Mouse (Mus musculus) myocyte (in vitro differentiated cells): ENCODE measurements around the gene Spg21. TPM values are rescaled to one million over a fixed set of nuclear protein-coding genes. Genes with fewer than 3 reads are reported as not detected.

ENCODE experiments used
- H3K27me3 ChIP-seq: one replicate; pipeline ENCODE4 v1.6.1; 2011; ENCODE audit not compliant: control insufficient read depth, insufficient read depth, insufficient read length
- H3K36me3 ChIP-seq: one replicate; pipeline ENCODE4 v1.6.1; 2011; ENCODE audit not compliant: control insufficient read depth, insufficient read depth
- H3K4me2 ChIP-seq: one replicate; pipeline ENCODE4 v1.6.1; 2011; ENCODE audit warnings: low read depth, control low read depth
- H3K4me3 ChIP-seq: one replicate; pipeline ENCODE4 v1.5.1; 2011; ENCODE audit warnings: mild to moderate bottlenecking, control low read depth, moderate library complexity
- H3K79me2 ChIP-seq: one replicate; pipeline ENCODE4 v1.6.1; 2011; ENCODE audit not compliant: control insufficient read depth, insufficient read depth
- H3ac ChIP-seq: one replicate; pipeline ENCODE4 v1.6.1; 2011; ENCODE audit not compliant: control insufficient read depth, insufficient read length
- CEBPB ChIP-seq: IDR thresholded peaks from 2 replicates; pipeline ENCODE4 v1.6.1; 2011; ENCODE audit warnings: mild to moderate bottlenecking, moderate library complexity; ENCODE audit not compliant: poor library complexity, insufficient read depth, severe bottlenecking
- E2F4 ChIP-seq: IDR thresholded peaks from one replicate; pipeline ENCODE4 v1.6.1; 2011; ENCODE audit warnings: mild to moderate bottlenecking, control low read depth, moderate library complexity; ENCODE audit not compliant: insufficient read depth
- MAX ChIP-seq: IDR thresholded peaks from one replicate; pipeline ENCODE4 v1.6.1; 2011; ENCODE audit warnings: low read depth, mild to moderate bottlenecking, control low read depth
- MYOD1 ChIP-seq, 3 experiments: IDR thresholded peaks; one replicate each; pipeline ENCODE4 v1.6.1; 2011; ENCODE audit warnings: control low read depth in 2 of 3, low read depth in 2 of 3, mild to moderate bottlenecking in 2 of 3, moderate library complexity in 1 of 3; ENCODE audit not compliant: insufficient read length in 2 of 3, control insufficient read depth in 1 of 3
- MYOG ChIP-seq, 3 experiments: IDR thresholded peaks; one replicate each; pipeline ENCODE4 v1.6.1; 2011; ENCODE audit warnings: control low read depth in 2 of 3, low read depth in 2 of 3, mild to moderate bottlenecking in 2 of 3; ENCODE audit not compliant: insufficient read length in 2 of 3, control insufficient read depth in 1 of 3, insufficient read depth in 1 of 3
- POLR2A ChIP-seq: IDR thresholded peaks from one replicate; pipeline ENCODE4 v1.6.1; 2011; ENCODE audit warnings: low read depth, mild to moderate bottlenecking, control low read depth, moderate library complexity; ENCODE audit not compliant: insufficient read length
- POLR2AphosphoS2 ChIP-seq: IDR thresholded peaks from one replicate; pipeline ENCODE4 v1.6.1; 2011; ENCODE audit warnings: low read depth, control low read depth; ENCODE audit not compliant: insufficient read length
- REST ChIP-seq: IDR thresholded peaks from one replicate; pipeline ENCODE4 v1.6.1; 2011; ENCODE audit warnings: mild to moderate bottlenecking, control low read depth, moderate library complexity; ENCODE audit not compliant: insufficient read depth, insufficient read length
- SRF ChIP-seq: IDR thresholded peaks from one replicate; pipeline ENCODE4 v1.6.1; 2011; ENCODE audit warnings: low read depth; ENCODE audit not compliant: control insufficient read depth, insufficient read length
- TCF12 ChIP-seq: IDR thresholded peaks from one replicate; pipeline ENCODE4 v1.6.1; 2011; ENCODE audit warnings: mild to moderate bottlenecking, control low read depth; ENCODE audit not compliant: poor library complexity, insufficient read depth, severe bottlenecking
- TCF3 ChIP-seq: IDR thresholded peaks from one replicate; pipeline ENCODE4 v1.6.1; 2011; ENCODE audit warnings: low read depth, control low read depth; ENCODE audit not compliant: insufficient read length
- USF1 ChIP-seq: IDR thresholded peaks from one replicate; pipeline ENCODE4 v1.6.1; 2011; ENCODE audit warnings: low read depth, mild to moderate bottlenecking, control low read depth, moderate library complexity
- polyA plus RNA-seq: library from polyadenylated mRNA; unstranded; fragments of >200 nt; fragmentation: generic; extraction: Trizol; gene quantifications from one replicate; pipeline ENCODE4 v1.2.1, GENCODE M21; 2012; ENCODE audit warnings: missing spikeins

The Spg21 gene
- polyA plus RNA-seq, 1 experiment: 101 TPM

GRCm38 (mm10) chr9:65532986-65533385, 72.2 kb downstream of the Spg21 start:
- TF ChIP-seq TCF12 (no peak), REST (no peak), USF1 (no peak), POLR2AphosphoS2 (no peak), E2F4 (no peak), MYOD1 (IDR thresholded peaks at IDR 0.05; ENCODE audit: control insufficient read depth in 1 of 3, insufficient read length in 2 of 3, low read depth in 2 of 3) (no peak), MYOG (IDR thresholded peaks at IDR 0.05; ENCODE audit: control insufficient read depth in 1 of 3, insufficient read depth in 1 of 3, insufficient read length in 2 of 3, low read depth in 2 of 3) (no peak), CEBPB (no peak), TCF3 (no peak), SRF (no peak), MAX (no peak)
- Histone ChIP-seq H3K4me3 (no peak overlapping the region), H3K4me2 (no peak overlapping the region), H3ac (no peak overlapping the region), H3K36me3 (no peaks in the 10 kb centered on the region), H3K79me2 (no peaks in the 10 kb centered on the region), H3K27me3 (no peaks in the 10 kb centered on the region)

- H3ac ChIP-seq: no peak overlapping the region
- no peak for TF ChIP-seq TCF3
- TF ChIP-seq E2F4: no peak
- TF ChIP-seq REST: no peak
- TF ChIP-seq MAX: no peak
- no peak for TF ChIP-seq TCF12
- no peak for TF ChIP-seq MYOD1 (IDR thresholded peaks at IDR 0.05; ENCODE audit: control insufficient read depth in 1 of 3, insufficient read length in 2 of 3, low read depth in 2 of 3)
- no peak for TF ChIP-seq POLR2AphosphoS2
- H3K79me2 ChIP-seq: no peaks in the 10 kb centered on the region
- no peak overlapping the region for H3K4me2 ChIP-seq
- no peak overlapping the region for H3K4me3 ChIP-seq
- no peaks in the 10 kb centered on the region for H3K36me3 ChIP-seq
- H3K27me3 ChIP-seq: no peaks in the 10 kb centered on the region
Observed at GRCm38 (mm10) chr9:65534111-65534510, 73.4 kb downstream of the Spg21 start.

GRCm38 (mm10) chr9:65535191-65535722, 74.5 kb downstream of the Spg21 start:
- Histone ChIP-seq H3K4me2 (no peak overlapping the region), H3ac (no peak overlapping the region), H3K27me3 (no peaks in the 10 kb centered on the region), H3K36me3 (no peaks in the 10 kb centered on the region), H3K4me3 (no peak overlapping the region), H3K79me2 (no peaks in the 10 kb centered on the region)
- TF ChIP-seq TCF3: no peak
- no peak for TF ChIP-seq CEBPB
- TF ChIP-seq USF1: no peak

- no peak overlapping the region for H3K4me3 ChIP-seq
- no peaks in the 10 kb centered on the region for H3K27me3 ChIP-seq
- H3K79me2 ChIP-seq: no peaks in the 10 kb centered on the region
- H3K4me2 ChIP-seq: no peak overlapping the region
- no peaks in the 10 kb centered on the region for H3K36me3 ChIP-seq
- TF ChIP-seq TCF12 (no peak), MAX (no peak), MYOD1 (IDR thresholded peaks at IDR 0.05; ENCODE audit: control insufficient read depth in 1 of 3, insufficient read length in 2 of 3, low read depth in 2 of 3) (no peak), E2F4 (no peak), TCF3 (no peak), POLR2A (no peak), REST (no peak), POLR2AphosphoS2 (no peak), CEBPB (no peak), SRF (no peak), MYOG (IDR thresholded peaks at IDR 0.05; ENCODE audit: control insufficient read depth in 1 of 3, insufficient read depth in 1 of 3, insufficient read length in 2 of 3, low read depth in 2 of 3) (no peak), USF1 (no peak)
- no peak overlapping the region for H3ac ChIP-seq
Observed at GRCm38 (mm10) chr9:65535789-65536469, 75.2 kb downstream of the Spg21 start.

- H3K36me3 ChIP-seq: no peaks in the 10 kb centered on the region
- H3K27me3 ChIP-seq: no peaks in the 10 kb centered on the region
- no peaks in the 10 kb centered on the region for H3K79me2 ChIP-seq
- TF ChIP-seq MYOD1 (IDR thresholded peaks at IDR 0.05; ENCODE audit: control insufficient read depth in 1 of 3, insufficient read length in 2 of 3, low read depth in 2 of 3) (peak in 1 of 3 experiments; percentile 20), CEBPB (no peak), MYOG (IDR thresholded peaks at IDR 0.05; ENCODE audit: control insufficient read depth in 1 of 3, insufficient read depth in 1 of 3, insufficient read length in 2 of 3, low read depth in 2 of 3) (peak in 1 of 3 experiments; percentile 6)
- no peak overlapping the region for H3K4me3 ChIP-seq
- no peak overlapping the region for H3K4me2 ChIP-seq
- no peak overlapping the region for H3ac ChIP-seq
Observed at GRCm38 (mm10) chr9:65536491-65536890, 75.7 kb downstream of the Spg21 start.

Other genes with a start within 250 kb of the Spg21 start
- 0.29 TPM for gene Cilp, start 195.8 kb upstream of the Spg21 start, polyA plus RNA-seq
- gene Clpx, start 166.7 kb upstream of the Spg21 start, polyA plus RNA-seq: 13.0 TPM
- 8.2 TPM for gene Pdcd7, start 114.8 kb upstream of the Spg21 start, polyA plus RNA-seq
- gene Ubap1l, start 99.9 kb upstream of the Spg21 start, polyA plus RNA-seq: 0.16 TPM
- 0.31 TPM for gene Kbtbd13, start 69.3 kb upstream of the Spg21 start, polyA plus RNA-seq
- 0.11 TPM for gene Rasl12, start 62.4 kb upstream of the Spg21 start, polyA plus RNA-seq
- not detected for gene Slc51b, start 38.0 kb upstream of the Spg21 start, polyA plus RNA-seq
- 6.3 TPM for gene Mtfmt, start 25.2 kb upstream of the Spg21 start, polyA plus RNA-seq
- 0.02 TPM for gene Ankdd1a, start 59.2 kb downstream of the Spg21 start, polyA plus RNA-seq
- gene Plekho2, start 119.1 kb downstream of the Spg21 start, polyA plus RNA-seq: 14.6 TPM
- gene Pif1, start 126.2 kb downstream of the Spg21 start, polyA plus RNA-seq: 6.9 TPM
- gene Rbpms2, start 168.7 kb downstream of the Spg21 start, polyA plus RNA-seq: 32.1 TPM
- gene Oaz2, start 207.1 kb downstream of the Spg21 start, polyA plus RNA-seq: 140 TPM